Mouse (Mus musculus) activated CD4-positive, CD25-positive, alpha-beta regulatory T cell, adult 9 weeks (primary cell): ENCODE data around the gene Zdhhc12. TPM values are rescaled to one million over a fixed set of nuclear protein-coding genes. Genes with fewer than 3 reads are reported as not detected.

Experiments used
- polyA plus RNA-seq: library from polyadenylated mRNA; unstranded; fragments of 100-300 nt; shearing (Covaris generic); gene quantifications from one replicate; pipeline ENCODE4 v1.2.1, GENCODE M21; 2017

Gene Zdhhc12
- polyA plus RNA-seq: 30.3 TPM

DNA sequence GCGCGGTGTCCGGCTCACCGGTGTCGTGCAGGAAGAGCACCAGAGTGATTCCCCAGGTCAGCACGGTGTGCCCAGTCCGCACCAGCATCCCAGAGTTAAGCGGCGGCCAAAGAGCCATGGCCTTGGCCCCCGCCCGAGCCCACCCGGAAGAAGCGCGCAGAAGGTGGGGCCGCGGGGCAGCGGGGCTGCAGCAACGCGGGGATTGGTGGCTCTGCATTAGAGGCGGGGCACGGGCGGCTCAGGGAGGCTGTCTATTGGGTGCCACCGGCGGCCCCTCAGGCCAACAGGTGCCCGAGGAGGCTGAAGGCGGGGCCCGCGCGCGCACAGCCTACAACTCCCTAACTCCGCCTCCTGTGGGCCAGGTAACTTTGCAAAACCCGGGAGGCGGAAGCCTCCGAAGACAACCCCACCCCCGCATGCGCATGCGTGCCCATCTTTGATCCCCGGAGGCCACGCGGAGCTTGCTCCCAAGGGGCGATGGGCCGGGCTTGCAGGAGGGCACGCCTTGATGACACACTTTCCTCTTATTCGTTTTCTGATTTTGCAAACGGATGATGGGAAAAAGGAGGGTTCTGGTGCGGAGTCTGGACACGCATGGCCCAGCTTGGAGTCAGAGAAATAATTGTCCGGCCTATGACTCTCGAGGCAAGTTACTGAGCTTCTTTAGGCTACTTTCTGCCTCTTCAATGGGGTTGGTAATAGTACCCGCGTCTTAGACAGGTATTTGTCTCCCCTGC lies at the start of gene Zdhhc12:
TSS of gene Zdhhc12 (minus strand) at position 178 of the 737 bp plus-strand sequence.

DNA sequence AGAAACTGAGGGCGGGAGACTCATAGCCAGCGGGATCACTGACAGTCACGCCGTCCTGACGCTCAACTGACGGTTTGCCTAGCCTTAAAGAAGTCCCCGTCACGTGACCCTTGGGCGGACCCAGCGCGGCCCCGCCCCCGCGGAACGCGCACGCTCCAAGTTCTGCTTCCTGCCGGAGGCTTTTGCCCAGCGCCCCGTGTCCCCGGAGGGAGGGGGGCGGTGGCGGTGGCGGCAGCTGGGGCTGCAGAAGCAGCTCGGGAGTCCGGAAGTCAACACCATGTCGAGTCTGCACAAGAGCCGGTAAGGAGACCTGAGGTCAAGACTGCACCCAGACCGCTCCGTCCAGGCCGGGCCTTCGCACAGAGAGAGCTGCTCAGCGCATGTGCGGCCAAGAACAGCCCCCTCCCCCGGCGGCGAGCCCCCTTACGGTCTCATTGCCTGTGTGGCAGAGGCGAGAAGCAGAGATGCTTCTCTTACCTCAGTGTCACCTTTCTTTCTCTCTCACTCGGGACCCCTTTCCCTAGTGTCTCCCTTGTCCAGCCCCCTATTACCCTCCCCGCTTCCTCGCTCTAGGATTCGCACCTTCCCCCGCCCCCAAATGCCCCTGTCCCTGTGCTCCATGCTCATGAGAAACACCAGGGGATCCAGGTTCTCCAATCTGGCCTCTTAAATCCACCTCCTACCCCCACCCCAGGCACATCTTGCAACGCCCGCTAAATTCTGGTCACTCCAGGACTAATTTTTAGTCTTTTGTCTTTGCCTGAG lies 40.3 kb upstream of the Zdhhc12 start, which contains the start of gene Tbc1d13:
TSS of gene Tbc1d13 (plus strand) at position 134 of the 765 bp plus-strand sequence.

DNA sequence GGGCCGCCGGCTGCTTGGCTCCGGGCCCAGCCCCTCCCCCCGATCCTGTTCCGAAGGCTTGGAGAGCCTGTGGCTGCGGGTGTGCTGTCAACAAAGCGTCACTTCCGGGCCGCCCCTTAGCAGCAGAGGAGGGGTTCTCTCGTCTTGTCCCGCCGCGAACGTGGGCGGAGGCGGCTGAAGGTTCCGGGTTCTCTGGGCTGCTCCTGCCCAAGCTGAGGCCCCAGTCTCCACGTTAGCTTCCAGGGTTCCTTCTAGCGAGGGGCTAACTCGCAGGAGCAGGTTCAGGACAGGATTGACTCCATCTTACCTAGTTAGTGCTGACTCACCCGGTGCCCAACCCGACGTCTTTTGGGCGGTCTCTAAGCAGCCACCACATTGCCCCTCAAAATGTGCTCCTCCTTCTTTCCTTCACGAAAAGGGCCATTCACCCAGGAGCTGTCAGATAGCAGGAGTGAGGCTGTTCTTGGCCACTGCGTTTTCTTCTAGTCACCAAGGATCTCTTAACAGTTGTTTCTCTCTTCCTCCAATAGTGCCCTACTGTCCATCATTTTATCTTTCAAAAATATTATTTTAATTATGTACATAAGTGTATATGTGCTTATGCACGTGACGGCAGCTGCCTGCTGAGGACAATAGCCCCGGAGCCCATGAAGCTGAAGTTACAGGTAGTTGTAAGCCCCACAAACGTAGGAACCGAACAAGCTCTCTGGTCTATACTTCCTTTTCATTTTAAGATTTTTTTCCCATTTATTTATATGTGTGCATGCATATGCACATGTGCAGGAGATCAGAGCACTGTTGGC lies 31.2 kb upstream of the Zdhhc12 start, which contains the start of gene Zer1:
TSS of gene Zer1 (minus strand) at position 114 of the 803 bp plus-strand sequence.

DNA sequence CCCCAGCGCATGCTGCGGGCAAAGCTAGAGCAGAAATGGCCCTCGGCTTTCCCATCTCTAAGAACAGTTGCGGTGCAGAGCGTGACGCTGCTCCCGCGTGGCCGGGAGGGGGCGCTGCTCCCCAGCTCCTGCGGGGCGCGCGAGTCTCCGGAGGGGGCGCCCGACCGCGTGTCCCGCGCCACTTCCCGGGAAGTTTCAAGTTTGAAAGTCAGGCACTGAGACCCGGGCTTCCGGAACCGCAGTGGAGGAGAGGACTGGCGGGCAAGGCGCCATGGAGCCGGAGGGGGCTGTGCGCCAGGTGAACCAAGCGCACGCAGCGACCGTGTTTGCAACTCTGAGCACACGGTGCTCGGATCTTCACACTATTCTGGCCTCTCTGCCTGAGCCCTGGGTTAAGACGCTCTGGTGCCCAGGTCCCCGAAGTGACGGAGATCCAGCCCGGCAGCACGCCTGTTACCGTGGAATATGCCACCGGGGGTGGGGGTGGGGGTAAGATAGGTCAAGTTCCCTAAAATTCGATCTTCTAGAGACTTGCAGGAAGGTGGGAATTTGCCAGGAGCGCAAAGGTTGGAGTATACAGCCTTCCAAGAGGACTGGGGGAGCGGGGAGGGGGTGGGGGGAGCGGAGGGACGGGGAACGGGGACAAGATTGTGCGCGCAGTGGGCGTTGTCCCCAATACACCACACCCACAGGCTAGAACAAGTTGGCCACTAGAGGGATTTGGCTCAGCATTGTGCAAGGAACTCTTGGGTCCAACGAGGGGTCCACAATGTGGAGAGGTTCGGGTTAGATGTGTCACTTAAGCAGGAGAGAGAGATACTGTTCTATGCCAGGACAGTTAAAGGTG lies 15.7 kb downstream of the Zdhhc12 start, which contains the start of gene Pkn3:
TSS of gene Pkn3 (plus strand) at position 183 of the 847 bp plus-strand sequence.

DNA sequence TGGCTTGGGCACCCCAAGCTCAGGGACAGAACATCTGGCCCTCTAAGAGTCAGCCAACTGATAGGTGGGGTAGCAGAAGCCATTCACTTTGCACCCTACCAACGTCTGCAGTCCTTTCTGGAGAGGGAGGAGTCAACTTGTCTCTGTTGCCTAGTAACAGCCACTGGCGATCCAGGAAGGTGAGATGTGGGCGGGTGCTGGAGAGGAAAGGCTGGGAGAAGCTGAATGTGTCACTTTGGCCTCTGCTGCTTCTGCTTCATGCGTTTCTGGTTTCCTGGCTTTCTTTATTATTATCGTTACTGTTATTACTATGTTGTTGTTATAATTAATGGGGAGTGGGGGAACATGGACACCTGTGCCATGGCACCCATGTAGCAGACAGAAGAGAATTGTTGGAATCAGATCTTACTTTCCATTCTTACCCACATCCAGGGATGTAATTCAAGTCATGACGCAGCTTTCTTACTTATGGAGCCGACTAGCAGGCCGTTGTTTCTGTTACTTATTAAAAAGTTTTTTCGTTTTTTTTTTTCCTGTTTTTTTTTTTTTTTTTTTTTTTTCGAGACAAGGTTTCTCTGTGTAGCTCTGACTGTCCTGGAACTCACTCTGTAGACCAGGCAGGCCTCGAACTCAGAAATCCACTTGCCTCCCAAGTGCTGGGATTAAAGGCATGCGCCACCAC lies 36.1 kb downstream of the Zdhhc12 start, which contains the start of gene Set:
TSS of gene Set (plus strand) at position 156 of the 682 bp plus-strand sequence.

DNA sequence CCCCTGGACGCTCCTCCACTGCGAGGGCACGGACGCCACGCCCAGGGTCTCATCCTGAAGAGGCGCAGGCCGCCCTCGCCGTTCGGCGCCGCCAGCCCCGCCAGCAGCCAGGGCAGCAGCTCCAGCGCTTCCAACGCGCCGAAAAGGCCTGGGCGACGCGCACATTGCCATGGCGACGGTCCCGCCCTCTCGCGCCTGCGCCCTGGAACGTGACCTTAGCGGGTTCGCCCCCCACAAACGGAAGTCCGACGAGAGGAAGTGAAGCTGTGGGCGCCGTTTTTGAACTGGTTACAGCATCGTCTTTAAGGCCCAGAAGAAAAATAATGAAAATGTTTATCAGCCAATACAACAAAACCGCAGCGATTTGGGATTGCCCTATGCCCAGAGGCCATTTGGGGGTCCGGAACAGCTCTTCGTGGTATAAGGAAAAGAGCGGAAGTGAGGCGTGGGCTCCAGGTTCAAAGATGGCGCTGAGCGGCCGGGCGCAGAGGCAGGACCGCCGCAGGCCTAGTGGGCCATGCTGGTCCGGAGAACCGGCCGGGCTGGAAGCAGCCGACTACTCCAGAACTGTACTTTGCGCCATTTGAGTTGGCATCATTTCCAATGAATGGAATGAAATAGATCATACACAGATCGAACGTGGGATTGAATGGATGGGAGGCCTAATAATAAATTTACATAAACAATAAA lies 44.6 kb downstream of the Zdhhc12 start, which contains the start of gene Wdr34:
TSS of gene Wdr34 (minus strand) at position 183 of the 690 bp plus-strand sequence.

Other genes with a start within 250 kb of the Zdhhc12 start
- gene Cercam, start 224.5 kb downstream of the Zdhhc12 start, polyA plus RNA-seq: 0.50 TPM
- 78.7 TPM for gene Odf2, start 204.4 kb downstream of the Zdhhc12 start, polyA plus RNA-seq
- gene Gle1, start 158.2 kb downstream of the Zdhhc12 start, polyA plus RNA-seq: 73.0 TPM
- gene Sptan1, start 128.1 kb downstream of the Zdhhc12 start, polyA plus RNA-seq: 147 TPM
- 1.3 TPM for gene Wdr34, start 44.8 kb downstream of the Zdhhc12 start, polyA plus RNA-seq
- gene Set, start 36.3 kb downstream of the Zdhhc12 start, polyA plus RNA-seq: 144 TPM
- gene Pkn3, start 16.0 kb downstream of the Zdhhc12 start, polyA plus RNA-seq: 1.2 TPM
- gene Zer1, start 30.9 kb upstream of the Zdhhc12 start, polyA plus RNA-seq: 34.3 TPM
- 7.7 TPM for gene Tbc1d13, start 40.1 kb upstream of the Zdhhc12 start, polyA plus RNA-seq
- gene Endog, start 77.8 kb upstream of the Zdhhc12 start, polyA plus RNA-seq: 2.3 TPM
- gene Spout1, start 84.8 kb upstream of the Zdhhc12 start, polyA plus RNA-seq: 42.8 TPM
- 12.3 TPM for gene Kyat1, start 112.2 kb upstream of the Zdhhc12 start, polyA plus RNA-seq
- gene Lrrc8a, start 144.1 kb upstream of the Zdhhc12 start, polyA plus RNA-seq: 7.8 TPM
- 3.9 TPM for gene Gm28035, start 146.9 kb upstream of the Zdhhc12 start, polyA plus RNA-seq
- gene Phyhd1, start 172.6 kb upstream of the Zdhhc12 start, polyA plus RNA-seq: 7.2 TPM
- not detected for gene Gm28038, start 187.4 kb upstream of the Zdhhc12 start, polyA plus RNA-seq
- gene Dolk, start 192.7 kb upstream of the Zdhhc12 start, polyA plus RNA-seq: 17.4 TPM
- gene Nup188, start 192.7 kb upstream of the Zdhhc12 start, polyA plus RNA-seq: 27.8 TPM